Mouse (Mus musculus) MEL (cell line): ENCODE results near the gene Rora.

Experiments
- BHLHE40 ChIP-seq: IDR thresholded peaks from 2 replicates; pipeline ENCODE4 v1.6.1; 2012; ENCODE audit warnings: low read depth, mild to moderate bottlenecking, inconsistent platforms, low read length, improper control_type of control experiment, borderline replicate concordance
- CHD2 ChIP-seq: IDR thresholded peaks from 2 replicates; pipeline ENCODE4 v1.6.1; 2011; ENCODE audit warnings: low read length, improper control_type of control experiment
- CTCF ChIP-seq, 3 experiments: IDR thresholded peaks in 2 of 3; conservative IDR thresholded peaks in 1 of 3; 2 replicates each; pipeline ENCODE4 v1.5.1; 2011 to 2012; ENCODE audit warnings: low read length in 3 of 3, low read depth in 2 of 3, mild to moderate bottlenecking in 2 of 3, improper control_type of control experiment in 1 of 3, inconsistent platforms in 1 of 3, mixed read lengths in 1 of 3, moderate library complexity in 1 of 3; ENCODE audit not compliant: control insufficient read depth in 1 of 3, insufficient read depth in 1 of 3, poor library complexity in 1 of 3, severe bottlenecking in 1 of 3
- EP300 ChIP-seq, 2 experiments: IDR thresholded peaks; 2 replicates each; pipeline ENCODE4 v1.6.1; 2011; ENCODE audit warnings: improper control_type of control experiment in 2 of 2, low read length in 2 of 2, low read depth in 1 of 2, mild to moderate bottlenecking in 1 of 2
- ETS1 ChIP-seq: IDR thresholded peaks from 2 replicates; pipeline ENCODE4 v1.6.1; 2012; ENCODE audit warnings: low read depth, mild to moderate bottlenecking, inconsistent platforms, low read length, improper control_type of control experiment, moderate library complexity
- GABPA ChIP-seq: IDR thresholded peaks from 2 replicates; pipeline ENCODE4 v1.6.1; 2012; ENCODE audit warnings: low read depth, mild to moderate bottlenecking, inconsistent platforms, low read length, improper control_type of control experiment, moderate library complexity
- HCFC1 ChIP-seq: IDR thresholded peaks from 2 replicates; pipeline ENCODE4 v1.6.1; 2012; ENCODE audit warnings: low read depth, mild to moderate bottlenecking, inconsistent platforms, low read length, improper control_type of control experiment, moderate library complexity
- KAT2A ChIP-seq: conservative IDR thresholded peaks from 2 replicates; pipeline ENCODE4 v1.6.1; 2012; ENCODE audit warnings: low read depth, low read length, improper control_type of control experiment, inconsistent platforms
- MAZ ChIP-seq: IDR thresholded peaks from 2 replicates; pipeline ENCODE4 v1.6.1; 2012; ENCODE audit warnings: low read depth, mild to moderate bottlenecking, inconsistent platforms, low read length, improper control_type of control experiment
- MYC ChIP-seq: IDR thresholded peaks from 2 replicates; pipeline ENCODE4 v1.6.1; 2011; ENCODE audit warnings: low read depth, mild to moderate bottlenecking, low read length, improper control_type of control experiment, moderate library complexity
- NRF1 ChIP-seq: IDR thresholded peaks from 2 replicates; pipeline ENCODE4 v1.6.1; 2014; ENCODE audit warnings: low read depth, mild to moderate bottlenecking, inconsistent platforms, low read length, improper control_type of control experiment, moderate library complexity; ENCODE audit not compliant: poor library complexity, insufficient read depth, severe bottlenecking
- RAD21 ChIP-seq: IDR thresholded peaks from 2 replicates; pipeline ENCODE4 v1.6.1; 2011; ENCODE audit warnings: mild to moderate bottlenecking, low read depth, low read length, improper control_type of control experiment
- ZNF384 ChIP-seq: IDR thresholded peaks from 2 replicates; pipeline ENCODE4 v1.6.1; 2012; ENCODE audit warnings: low read depth, mild to moderate bottlenecking, inconsistent platforms, low read length, improper control_type of control experiment

GRCm38 (mm10) chr9:68718427-68718826 lies 64.8 kb downstream of the Rora start:
- TF ChIP-seq NRF1 (no peak), CTCF (IDR thresholded peaks at IDR 0.05 in 2 of 3, conservative IDR thresholded peaks at IDR 0.05 in 1 of 3; ENCODE audit: control insufficient read depth in 1 of 3, insufficient read depth in 1 of 3, low read depth in 2 of 3, low read length in 3 of 3, poor library complexity in 1 of 3, severe bottlenecking in 1 of 3) (no peak), BHLHE40 (no peak), ZNF384 (no peak), EP300 (IDR thresholded peaks at IDR 0.05; ENCODE audit: low read depth in 1 of 2, low read length in 2 of 2) (no peak), CHD2 (no peak), ETS1 (no peak), MYC (no peak), HCFC1 (no peak), RAD21 (no peak), MAZ (no peak), KAT2A (no peak), GABPA (no peak)
